Mouse (Mus musculus): ENCODE data around the gene Pcyt2.

DNA sequence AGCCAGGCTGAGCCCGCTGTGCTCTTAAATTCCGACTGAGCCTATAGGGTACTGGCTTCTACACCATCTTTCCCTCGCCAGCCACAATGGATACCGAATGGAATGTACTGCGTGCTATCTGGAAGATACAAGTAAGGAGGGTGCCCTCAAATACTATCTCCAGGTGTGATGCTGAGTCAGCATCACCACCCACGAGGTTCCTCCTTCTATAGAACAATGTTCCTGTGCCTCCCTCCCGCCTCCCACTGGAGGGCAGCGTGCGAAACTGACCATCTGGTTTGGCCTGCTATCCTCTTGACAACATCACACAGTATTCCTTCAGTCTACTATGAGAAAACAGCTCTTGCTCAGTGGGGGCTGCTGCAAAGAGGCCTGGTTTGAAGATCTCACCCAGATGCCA, 52.6 kb downstream of the Pcyt2 start:
- TF ChIP-seq CTCF (IDR thresholded peaks at IDR 0.05; ENCODE audit: low read depth, low read length) (no peak), GATA1 (IDR thresholded peaks at IDR 0.05; ENCODE audit: borderline replicate concordance, low read length) (no peak)
